Mouse (Mus musculus) heart, postnatal 0 days (tissue): ENCODE measurements around the gene Ano10. TPM values are rescaled to one million over a fixed set of nuclear protein-coding genes. Genes with fewer than 3 reads are reported as not detected.

ENCODE experiments used
- ATAC-seq: fragments of 200-750 bp; cut with Nextera tagmentation; 2 replicates; pipeline ENCODE4 v1.8.0; 2017; ENCODE audit warnings: low read depth, moderate number of reproducible peaks, moderate library complexity; ENCODE audit not compliant: insufficient read depth
- DNase-seq: peaks from one replicate; pipeline ENCODE4 v3.0.0-alpha.2; 2016; ENCODE audit warnings: low spot score
- H3K27ac ChIP-seq: fragments of 300-500 bp; sonication (generic); 2 replicates; pipeline ENCODE4 v1.5.1; 2014; ENCODE audit warnings: low read depth, mild to moderate bottlenecking
- H3K27me3 ChIP-seq: fragments of 300-500 bp; sonication (generic); 2 replicates; pipeline ENCODE4 v1.6.1; 2014; ENCODE audit warnings: low read length, mixed read lengths; ENCODE audit not compliant: control insufficient read depth, insufficient read depth
- H3K36me3 ChIP-seq: fragments of 300-500 bp; sonication (generic); replicated peaks from 2 replicates; pipeline ENCODE4 v1.6.1; 2014; ENCODE audit warnings: low read length, mixed read lengths; ENCODE audit not compliant: control insufficient read depth, insufficient read depth
- H3K4me1 ChIP-seq: fragments of 300-500 bp; sonication (generic); 2 replicates; pipeline ENCODE4 v1.6.1; 2014; ENCODE audit warnings: antibody characterized with exemption; ENCODE audit not compliant: control insufficient read depth, insufficient read depth
- H3K4me2 ChIP-seq: fragments of 300-500 bp; sonication (generic); 2 replicates; pipeline ENCODE4 v1.6.1; 2014; ENCODE audit warnings: low read depth, mild to moderate bottlenecking, low read length, moderate library complexity
- H3K4me3 ChIP-seq: fragments of 300-500 bp; sonication (generic); 2 replicates; pipeline ENCODE4 v1.5.1; 2014; ENCODE audit warnings: low read depth, low read length
- H3K9ac ChIP-seq: fragments of 300-500 bp; sonication (generic); replicated peaks from 2 replicates; pipeline ENCODE4 v1.6.1; 2014; ENCODE audit warnings: low read depth, low read length, mixed read lengths
- H3K9me3 ChIP-seq: fragments of 300-500 bp; sonication (generic); replicated peaks from 2 replicates; pipeline ENCODE4 v1.6.1; 2016; ENCODE audit warnings: low read length; ENCODE audit not compliant: control insufficient read depth
- CTCF ChIP-seq: IDR thresholded peaks from 2 replicates; pipeline ENCODE4 v1.5.1; 2016; ENCODE audit warnings: antibody characterized with exemption, control low read depth, low read depth
- EP300 ChIP-seq: IDR thresholded peaks from 2 replicates; pipeline ENCODE4 v1.6.1; 2016; ENCODE audit warnings: antibody characterized with exemption, low read depth
- WGBS: fragments of 180-500 bp; shearing (Covaris S2); extraction: QIAGEN DNeasy Blood & Tissue Kit; methylation state at CpG from one replicate; pipeline ENCODE4 v1.1.7; 2014; 5-methylcytosine and 5-hydroxymethylcytosine counted together
- polyA plus RNA-seq: library from polyadenylated mRNA; unstranded; fragments of >200 nt; fragmentation: Nextera tagmentation; extraction: Ambion mirVana; gene quantifications from 2 replicates; pipeline ENCODE4 v1.2.1, GENCODE M21; 2015
- total RNA-seq: library from RNA; depleted of rRNA; stranded (reverse); fragments of >200 nt; gene quantifications from 2 replicates; pipeline ENCODE4 v1.2.3, GENCODE M21; 2014; ENCODE audit warnings: low replicate concordance

The Ano10 gene
- total and polyA plus RNA-seq, 2 experiments from 2014 or later, result 21.3 to 24.1 TPM

DNA sequence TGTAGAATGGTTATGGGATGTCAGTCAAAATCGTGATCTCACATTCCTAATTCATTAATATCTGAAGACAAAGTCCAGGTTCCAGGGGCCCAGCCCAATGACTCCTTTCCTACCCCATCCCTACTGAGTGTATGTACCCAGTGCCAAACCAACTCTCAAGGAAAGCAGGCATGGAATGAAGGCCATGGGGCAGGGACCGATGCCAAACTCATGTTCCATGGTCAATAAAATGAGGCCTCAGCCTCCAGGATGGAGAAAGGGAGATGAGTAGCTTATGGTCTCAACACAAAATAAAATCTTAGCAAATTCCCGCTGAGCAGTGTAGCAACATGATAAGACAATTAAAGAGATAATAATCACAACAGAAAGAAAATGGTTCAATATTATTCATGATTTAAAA is 39.8 kb downstream of the Ano10 start:
- no peaks in the 10 kb centered on the region for H3K27me3 ChIP-seq
- H3K27ac ChIP-seq, result no peak overlapping the region
- H3K4me3 ChIP-seq, result no peak overlapping the region
- TF ChIP-seq CTCF (no peak), EP300 (no peak)
- no peak overlapping the region for H3K4me2 ChIP-seq
- H3K36me3 ChIP-seq, result peaks cover 18% of the 10 kb centered on the region; the same call in 1 of the 2 replicates
- no peak for ATAC-seq
- WGBS, result 89% methylated on average over 3 of the region's 3 CpGs
- H3K4me1 ChIP-seq, result no peaks in the 10 kb centered on the region
- DNase-seq, result no peak
- H3K9ac ChIP-seq, result no peak overlapping the region
- no peaks in the 10 kb centered on the region for H3K9me3 ChIP-seq

DNA sequence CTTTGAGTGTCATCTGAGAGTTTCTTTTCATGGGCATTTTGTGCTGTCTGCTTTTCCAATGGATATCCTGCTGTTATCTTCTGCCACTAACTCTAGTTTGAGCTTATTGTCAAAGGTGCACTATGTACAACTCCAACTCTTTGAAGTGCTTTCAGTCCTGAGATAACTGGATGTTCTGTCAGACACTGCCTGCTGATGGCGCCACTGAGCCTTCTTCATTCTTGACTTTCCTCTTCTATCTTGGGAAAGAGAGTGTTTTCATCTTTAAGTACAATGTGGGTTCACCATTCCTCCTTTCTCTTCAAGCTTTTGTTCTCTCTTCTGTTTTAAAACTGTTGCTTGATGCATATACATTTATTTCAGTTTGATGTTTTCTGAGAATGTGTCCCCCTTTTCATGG is 42.1 kb downstream of the Ano10 start:
- no peaks in the 10 kb centered on the region for H3K27me3 ChIP-seq
- no peaks in the 10 kb centered on the region for H3K9me3 ChIP-seq
- no peak overlapping the region for H3K27ac ChIP-seq
- no peak for DNase-seq
- no peak for TF ChIP-seq EP300
- no peak for TF ChIP-seq CTCF
- no peak for ATAC-seq
- no peak overlapping the region for H3K9ac ChIP-seq
- H3K4me2 ChIP-seq, result no peak overlapping the region
- WGBS, result 72% methylated on average over 1 of the region's 1 CpGs
- H3K36me3 ChIP-seq, result peaks cover 18% of the 10 kb centered on the region; the same call in 1 of the 2 replicates
- no peaks in the 10 kb centered on the region for H3K4me1 ChIP-seq
- H3K4me3 ChIP-seq, result no peak overlapping the region

DNA sequence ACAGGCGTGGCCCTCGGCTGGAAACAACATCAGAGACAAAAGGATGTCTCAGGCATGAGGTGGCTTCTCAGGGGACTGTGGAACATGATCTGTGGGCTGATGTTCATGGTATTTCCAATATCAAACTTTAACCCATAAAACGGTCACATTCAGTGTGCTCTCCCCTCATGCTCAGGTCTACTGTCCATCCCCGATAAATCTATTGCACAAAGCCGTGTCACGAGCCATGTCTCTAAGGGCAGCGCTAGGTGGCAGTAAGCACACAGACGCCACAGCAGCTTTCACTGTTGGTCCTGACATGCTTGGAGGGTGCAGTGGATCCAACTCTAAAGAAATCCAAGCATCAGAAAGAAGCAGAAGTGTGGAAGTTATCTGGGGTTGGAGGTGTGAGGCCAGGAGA is 46.1 kb downstream of the Ano10 start:
- Histone ChIP-seq H3K4me2 (no peak overlapping the region), H3K4me1 (no peaks in the 10 kb centered on the region), H3K9me3 (no peaks in the 10 kb centered on the region), H3K36me3 (peaks cover 12% of the 10 kb centered on the region; the same call in 1 of the 2 replicates), H3K27me3 (no peaks in the 10 kb centered on the region), H3K9ac (no peak overlapping the region), H3K4me3 (no peak overlapping the region), H3K27ac (no peak overlapping the region)
- TF ChIP-seq EP300, result no peak
- peak; percentile 76 for TF ChIP-seq CTCF
- WGBS, result 34% methylated on average over 8 of the region's 8 CpGs
- DNase-seq, result peak; percentile 69
- ATAC-seq, result peak; percentile 83

DNA sequence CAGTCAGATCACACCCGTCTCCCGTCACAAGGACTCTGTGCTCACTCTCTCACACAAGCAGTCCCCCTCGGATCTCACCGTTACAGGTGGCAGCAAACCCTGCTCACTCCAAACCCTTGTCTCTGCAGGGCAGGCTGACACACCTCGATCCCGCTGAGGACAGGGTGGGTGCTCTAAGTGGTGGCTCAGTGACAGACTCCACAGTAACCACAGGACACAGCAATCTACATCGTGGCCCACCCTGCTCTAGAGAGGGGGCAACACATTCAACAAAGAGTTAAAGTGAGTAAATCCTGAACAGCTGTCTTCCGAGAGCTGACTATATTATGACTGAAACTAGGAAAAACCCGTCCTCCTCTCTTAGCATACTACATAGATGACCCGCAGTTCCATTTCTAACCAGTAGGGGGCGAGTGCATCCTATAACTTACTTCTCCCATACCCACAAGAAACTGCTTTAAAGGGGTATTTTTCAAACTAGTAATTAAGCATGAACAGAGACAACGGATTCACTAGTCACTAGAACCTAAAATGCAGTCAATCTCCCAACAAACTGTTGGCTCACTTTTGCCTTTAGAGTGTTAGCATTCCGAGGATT is 46.7 kb downstream of the Ano10 start:
- Histone ChIP-seq H3K4me2 (no peak overlapping the region), H3K36me3 (peaks cover 12% of the 10 kb centered on the region; the same call in 1 of the 2 replicates), H3K4me1 (no peaks in the 10 kb centered on the region), H3K27ac (no peak overlapping the region), H3K9me3 (no peaks in the 10 kb centered on the region), H3K27me3 (no peaks in the 10 kb centered on the region), H3K9ac (no peak overlapping the region), H3K4me3 (no peak overlapping the region)
- 45% methylated on average over 13 of the region's 13 CpGs for WGBS
- DNase-seq (peak; percentile 56), ATAC-seq (no peak)
- TF ChIP-seq EP300, result no peak
- TF ChIP-seq CTCF, result peak; percentile 79

DNA sequence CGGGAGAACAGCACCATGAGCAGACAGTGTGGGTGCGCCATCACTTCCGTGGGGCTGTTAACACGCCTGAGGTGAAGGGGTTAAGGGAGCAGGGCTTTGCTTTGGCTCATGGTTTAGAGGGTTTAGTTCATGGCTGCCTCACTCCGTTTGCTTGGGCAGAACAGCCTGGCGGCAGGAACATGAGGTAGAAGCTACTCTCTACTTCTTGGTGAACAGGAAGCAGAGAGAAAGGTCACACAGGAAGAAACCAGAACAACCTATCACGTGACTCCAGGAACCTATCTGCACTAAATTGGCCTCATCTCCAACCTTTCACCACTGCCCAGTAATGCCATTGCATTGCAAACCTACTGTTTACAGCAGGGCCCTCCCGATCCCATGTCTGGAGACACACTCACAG is 48.3 kb downstream of the Ano10 start:
- no peaks in the 10 kb centered on the region for H3K4me1 ChIP-seq
- H3K27ac ChIP-seq, result no peak overlapping the region
- peaks cover 6% of the 10 kb centered on the region; the same call in 1 of the 2 replicates for H3K36me3 ChIP-seq
- WGBS, result 84% methylated on average over 8 of the region's 8 CpGs
- H3K9ac ChIP-seq, result no peak overlapping the region
- H3K4me2 ChIP-seq, result no peak overlapping the region
- DNase-seq, result no peak
- ATAC-seq, result no peak
- H3K9me3 ChIP-seq, result no peaks in the 10 kb centered on the region
- TF ChIP-seq EP300 (no peak), CTCF (no peak)
- no peaks in the 10 kb centered on the region for H3K27me3 ChIP-seq
- H3K4me3 ChIP-seq, result no peak overlapping the region

DNA sequence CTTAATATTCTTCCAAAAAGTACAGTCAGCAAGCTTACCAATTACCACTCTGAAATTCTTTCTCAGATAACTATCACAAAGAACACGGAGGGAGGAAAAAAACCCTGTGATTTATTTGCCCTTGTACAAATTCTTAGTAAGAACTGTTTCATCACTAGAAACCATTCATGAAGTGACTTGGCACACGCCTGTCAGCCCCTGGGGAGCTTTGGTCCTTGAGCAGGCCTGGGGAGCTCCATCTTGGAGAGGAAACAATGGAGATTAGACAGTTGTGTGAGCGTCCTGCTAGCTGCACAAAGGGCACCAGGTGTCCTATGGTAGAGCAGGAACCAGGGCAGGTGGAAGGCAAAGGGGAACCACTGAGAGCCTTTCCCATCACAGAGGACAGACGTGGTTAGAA is 48.8 kb downstream of the Ano10 start:
- WGBS, result 76% methylated on average over 4 of the region's 4 CpGs
- no peak overlapping the region for H3K4me2 ChIP-seq
- TF ChIP-seq CTCF, result no peak
- TF ChIP-seq EP300, result no peak
- no peaks in the 10 kb centered on the region for H3K27me3 ChIP-seq
- H3K27ac ChIP-seq, result no peak overlapping the region
- no peak overlapping the region for H3K9ac ChIP-seq
- peaks cover 2% of the 10 kb centered on the region; the same call in 1 of the 2 replicates for H3K36me3 ChIP-seq
- no peak overlapping the region for H3K4me3 ChIP-seq
- ATAC-seq, result no peak
- DNase-seq, result no peak
- H3K4me1 ChIP-seq, result no peaks in the 10 kb centered on the region
- no peaks in the 10 kb centered on the region for H3K9me3 ChIP-seq
